Mouse (Mus musculus): Measurements from ENCODE around the gene Phactr3. TPM values are rescaled to one million over a fixed set of nuclear protein-coding genes. Genes with fewer than 3 reads are reported as not detected.

Gene Phactr3
- polyA plus RNA-seq, 1 experiment from 2014 or later = 37.8 TPM

- H3K4me3 ChIP-seq (replicated peaks) = no peak overlapping the region
- 80% methylated on average over 15 of the region's 15 CpGs for WGBS
- H3K27ac ChIP-seq = no peak overlapping the region
- H3K4me2 ChIP-seq (replicated peaks) = no peak overlapping the region
- H3K4me1 ChIP-seq (replicated peaks) = peaks cover 17% of the 10 kb centered on the region
- no peaks in the 10 kb centered on the region for H3K9me3 ChIP-seq
- no peak overlapping the region for H3K9ac ChIP-seq (replicated peaks)
- peaks cover 26% of the 10 kb centered on the region for H3K27me3 ChIP-seq
- ATAC-seq = no peak
- H3K36me3 ChIP-seq = no peaks in the 10 kb centered on the region
Observed at GRCm38 (mm10) chr2:178123466-178123865, 4.7 kb downstream of the Phactr3 start.

GRCm38 (mm10) chr2:178125427-178125826 lies 6.7 kb downstream of the Phactr3 start:
- Histone ChIP-seq H3K36me3 (no peaks in the 10 kb centered on the region), H3K4me1 (replicated peaks) (0 out of 2 replicates have a peak, but pooled peaks cover 4% of the 10 kb centered on the region), H3K9me3 (no peaks in the 10 kb centered on the region), H3K27ac (no peak overlapping the region), H3K27me3 (peaks cover 6% of the 10 kb centered on the region), H3K9ac (replicated peaks) (no peak overlapping the region), H3K4me3 (replicated peaks) (no peak overlapping the region), H3K4me2 (replicated peaks) (no peak overlapping the region)
- ATAC-seq = no peak
- 89% methylated on average over 8 of the region's 8 CpGs for WGBS

- Histone ChIP-seq H3K27me3 (no peaks in the 10 kb centered on the region), H3K4me1 (replicated peaks) (0 out of 2 replicates have a peak, but pooled peaks cover 4% of the 10 kb centered on the region), H3K36me3 (no peaks in the 10 kb centered on the region), H3K9ac (replicated peaks) (no peak overlapping the region), H3K4me3 (replicated peaks) (no peak overlapping the region), H3K4me2 (replicated peaks) (no peak overlapping the region), H3K27ac (no peak overlapping the region), H3K9me3 (no peaks in the 10 kb centered on the region)
- WGBS = 93% methylated on average over 7 of the region's 7 CpGs
- ATAC-seq = no peak
Observed at GRCm38 (mm10) chr2:178126041-178126820, 7.5 kb downstream of the Phactr3 start.

- no peak overlapping the region for H3K4me2 ChIP-seq (replicated peaks)
- ATAC-seq = no peak
- no peaks in the 10 kb centered on the region for H3K9me3 ChIP-seq
- no peak overlapping the region for H3K27ac ChIP-seq
- no peaks in the 10 kb centered on the region for H3K27me3 ChIP-seq
- no peak overlapping the region for H3K4me3 ChIP-seq (replicated peaks)
- no peak overlapping the region for H3K9ac ChIP-seq (replicated peaks)
- H3K36me3 ChIP-seq = no peaks in the 10 kb centered on the region
- WGBS = 76% methylated on average over 5 of the region's 5 CpGs
- no peaks in the 10 kb centered on the region for H3K4me1 ChIP-seq (replicated peaks)
Observed at GRCm38 (mm10) chr2:178128594-178128993, 9.8 kb downstream of the Phactr3 start.

GRCm38 (mm10) chr2:178129161-178129560 lies 10.4 kb downstream of the Phactr3 start:
- no peak overlapping the region for H3K9ac ChIP-seq (replicated peaks)
- no peaks in the 10 kb centered on the region for H3K9me3 ChIP-seq
- 80% methylated on average over 4 of the region's 4 CpGs for WGBS
- no peaks in the 10 kb centered on the region for H3K4me1 ChIP-seq (replicated peaks)
- H3K27ac ChIP-seq = no peak overlapping the region
- no peak overlapping the region for H3K4me2 ChIP-seq (replicated peaks)
- no peak overlapping the region for H3K4me3 ChIP-seq (replicated peaks)
- no peaks in the 10 kb centered on the region for H3K27me3 ChIP-seq
- ATAC-seq = no peak
- H3K36me3 ChIP-seq = no peaks in the 10 kb centered on the region

- H3K9me3 ChIP-seq = no peaks in the 10 kb centered on the region
- H3K9ac ChIP-seq (replicated peaks) = no peak overlapping the region
- no peak for ATAC-seq
- no peaks in the 10 kb centered on the region for H3K27me3 ChIP-seq
- no peak overlapping the region for H3K4me3 ChIP-seq (replicated peaks)
- no peak overlapping the region for H3K4me2 ChIP-seq (replicated peaks)
- 93% methylated on average over 2 of the region's 2 CpGs for WGBS
- no peaks in the 10 kb centered on the region for H3K4me1 ChIP-seq (replicated peaks)
- no peaks in the 10 kb centered on the region for H3K36me3 ChIP-seq
- H3K27ac ChIP-seq = no peak overlapping the region
Observed at GRCm38 (mm10) chr2:178129676-178130075, 10.9 kb downstream of the Phactr3 start.

- no peak overlapping the region for H3K4me2 ChIP-seq (replicated peaks)
- 86% methylated on average over 5 of the region's 5 CpGs for WGBS
- H3K27me3 ChIP-seq = no peaks in the 10 kb centered on the region
- H3K27ac ChIP-seq = no peak overlapping the region
- H3K9ac ChIP-seq (replicated peaks) = no peak overlapping the region
- no peak for ATAC-seq
- no peak overlapping the region for H3K4me3 ChIP-seq (replicated peaks)
- no peaks in the 10 kb centered on the region for H3K9me3 ChIP-seq
- H3K4me1 ChIP-seq (replicated peaks) = no peaks in the 10 kb centered on the region
- no peaks in the 10 kb centered on the region for H3K36me3 ChIP-seq
Observed at GRCm38 (mm10) chr2:178130536-178130935, 11.8 kb downstream of the Phactr3 start.

- WGBS = 77% methylated on average over 5 of the region's 5 CpGs
- Histone ChIP-seq H3K27me3 (no peaks in the 10 kb centered on the region), H3K4me1 (replicated peaks) (no peaks in the 10 kb centered on the region)
Observed at GRCm38 (mm10) chr2:178131011-178131410, 12.2 kb downstream of the Phactr3 start.

GRCm38 (mm10) chr2:178131606-178132365 lies 13.0 kb downstream of the Phactr3 start:
- no peaks in the 10 kb centered on the region for H3K9me3 ChIP-seq
- no peak overlapping the region for H3K4me2 ChIP-seq (replicated peaks)
- no peak overlapping the region for H3K9ac ChIP-seq (replicated peaks)
- H3K27ac ChIP-seq = no peak overlapping the region
- no peaks in the 10 kb centered on the region for H3K36me3 ChIP-seq
- no peak for ATAC-seq
- no peaks in the 10 kb centered on the region for H3K4me1 ChIP-seq (replicated peaks)
- no peak overlapping the region for H3K4me3 ChIP-seq (replicated peaks)
- 90% methylated on average over 5 of the region's 5 CpGs for WGBS
- no peaks in the 10 kb centered on the region for H3K27me3 ChIP-seq

More at GRCm38 (mm10) chr2:178131011-178131410, 12.2 kb downstream of the Phactr3 start:
- no peak overlapping the region for H3K4me3 ChIP-seq (replicated peaks)
- no peak overlapping the region for H3K9ac ChIP-seq (replicated peaks)
- no peak for ATAC-seq
- no peak overlapping the region for H3K27ac ChIP-seq
- no peaks in the 10 kb centered on the region for H3K36me3 ChIP-seq
- no peaks in the 10 kb centered on the region for H3K9me3 ChIP-seq
- no peak overlapping the region for H3K4me2 ChIP-seq (replicated peaks)

- Histone ChIP-seq H3K9ac (replicated peaks) (no peak overlapping the region), H3K36me3 (no peaks in the 10 kb centered on the region), H3K4me3 (replicated peaks) (no peak overlapping the region), H3K27me3 (no peaks in the 10 kb centered on the region), H3K9me3 (no peaks in the 10 kb centered on the region), H3K27ac (no peak overlapping the region), H3K4me1 (replicated peaks) (no peaks in the 10 kb centered on the region), H3K4me2 (replicated peaks) (no peak overlapping the region)
- WGBS = 33% methylated on average over 4 of the region's 4 CpGs
- no peak for ATAC-seq
Observed at GRCm38 (mm10) chr2:178135713-178136112, 16.9 kb downstream of the Phactr3 start.

- H3K4me3 ChIP-seq (replicated peaks) = no peak overlapping the region
- no peak overlapping the region for H3K27ac ChIP-seq
- no peak overlapping the region for H3K4me2 ChIP-seq (replicated peaks)
- ATAC-seq = no peak
- H3K9me3 ChIP-seq = no peaks in the 10 kb centered on the region
- H3K9ac ChIP-seq (replicated peaks) = no peak overlapping the region
- 4% methylated on average over 3 of the region's 3 CpGs for whole genome bisulfite sequencing
- no peaks in the 10 kb centered on the region for H3K36me3 ChIP-seq
- H3K27me3 ChIP-seq = no peaks in the 10 kb centered on the region
- 0 out of 2 replicates have a peak, but pooled peaks cover 5% of the 10 kb centered on the region for H3K4me1 ChIP-seq (replicated peaks)
Observed at GRCm38 (mm10) chr2:178137518-178137917, 18.7 kb downstream of the Phactr3 start.

- no peaks in the 10 kb centered on the region for H3K9me3 ChIP-seq
- peaks cover 37% of the 10 kb centered on the region for H3K4me1 ChIP-seq (replicated peaks)
- ATAC-seq = peak; percentile 84
- peaks cover 9% of the 10 kb centered on the region for H3K36me3 ChIP-seq
- H3K27me3 ChIP-seq = no peaks in the 10 kb centered on the region
- H3K4me2 ChIP-seq (replicated peaks) = peak overlapping the region; percentile 81
- peak overlapping the region; percentile 63 for H3K4me3 ChIP-seq (replicated peaks)
- 2% methylated on average over 10 of the region's 10 CpGs for WGBS
- H3K27ac ChIP-seq = peak overlapping the region; percentile 82
- H3K9ac ChIP-seq (replicated peaks) = peak overlapping the region; percentile 92
Observed at GRCm38 (mm10) chr2:178141489-178141922, 22.7 kb downstream of the Phactr3 start.

Data from midbrain, embryonic 13.5 days (tissue).